Mouse (Mus musculus): ENCODE measurements at regions not wholly inside any gene's neighbourhood (a gene's known extent, or its start where the extent isn't known, plus 50 kb on each side); places are given as distances from the start of the nearest gene placed in this dataset.

- DNase-seq (ENCODE audit: low read depth, low spot score), result no peak
These were observed 272.6 kb downstream of the Rwdd3 start for GRCm38 (mm10) chr3:120898931-120899330.

GRCm38 (mm10) chr3:120898258-120898657 lies 273.2 kb downstream of the Rwdd3 start:
- DNase-seq (ENCODE audit: low read depth, low spot score), result no peak

- DNase-seq (ENCODE audit: low read depth, low spot score), result no peak
These were observed 273.7 kb downstream of the Rwdd3 start for GRCm38 (mm10) chr3:120897758-120898157.

- DNase-seq (ENCODE audit: low read depth, low spot score), result no peak
These were observed 274.3 kb downstream of the Rwdd3 start for GRCm38 (mm10) chr3:120897221-120897620.

- DNase-seq (ENCODE audit: low read depth, low spot score), result no peak
These were observed 285.2 kb downstream of the Rwdd3 start for GRCm38 (mm10) chr3:120886063-120886841.

GRCm38 (mm10) chr3:120885401-120885800 lies 286.1 kb downstream of the Rwdd3 start:
- no peak for DNase-seq (ENCODE audit: low read depth, low spot score)

- DNase-seq (ENCODE audit: low read depth, low spot score), result no peak
These were observed 287.3 kb downstream of the Rwdd3 start for GRCm38 (mm10) chr3:120884189-120884588.

- DNase-seq (ENCODE audit: low read depth, low spot score), result no peak
These were observed 287.8 kb downstream of the Rwdd3 start for GRCm38 (mm10) chr3:120883650-120884049.

GRCm38 (mm10) chr3:120879409-120879808 lies 292.1 kb downstream of the Rwdd3 start:
- DNase-seq (ENCODE audit: low read depth, low spot score), result no peak

- DNase-seq (ENCODE audit: low read depth, low spot score), result no peak
These were observed 295.8 kb downstream of the Rwdd3 start for GRCm38 (mm10) chr3:120875740-120876139.

GRCm38 (mm10) chr3:120865036-120865435 lies 306.5 kb downstream of the Rwdd3 start:
- no peak for DNase-seq (ENCODE audit: low read depth, low spot score)

GRCm38 (mm10) chr3:120861641-120862040 lies 309.9 kb downstream of the Rwdd3 start:
- no peak for DNase-seq (ENCODE audit: low read depth, low spot score)

- no peak for DNase-seq (ENCODE audit: low read depth, low spot score)
These were observed 313.2 kb downstream of the Rwdd3 start for GRCm38 (mm10) chr3:120858281-120858680.

- no peak for DNase-seq (ENCODE audit: low read depth, low spot score)
These were observed 317.2 kb downstream of the Rwdd3 start for GRCm38 (mm10) chr3:120854322-120854721.

GRCm38 (mm10) chr3:120843623-120844022 lies 327.9 kb downstream of the Rwdd3 start:
- no peak for DNase-seq (ENCODE audit: low read depth, low spot score)

- no peak for DNase-seq (ENCODE audit: low read depth, low spot score)
These were observed 348.0 kb downstream of the Rwdd3 start for GRCm38 (mm10) chr3:120823536-120823935.

- no peak for DNase-seq (ENCODE audit: low read depth, low spot score)
These were observed 359.6 kb downstream of the Rwdd3 start for GRCm38 (mm10) chr3:120811901-120812300.

- no peak for DNase-seq (ENCODE audit: low read depth, low spot score)
These were observed 361.0 kb downstream of the Rwdd3 start for GRCm38 (mm10) chr3:120810527-120810926.

- DNase-seq (ENCODE audit: low read depth, low spot score), result no peak
These were observed 361.4 kb downstream of the Rwdd3 start for GRCm38 (mm10) chr3:120810048-120810447.

GRCm38 (mm10) chr3:120786659-120787058 lies 384.8 kb downstream of the Rwdd3 start:
- DNase-seq (ENCODE audit: low read depth, low spot score), result no peak

GRCm38 (mm10) chr3:120781486-120781885 lies 390.0 kb downstream of the Rwdd3 start:
- DNase-seq (ENCODE audit: low read depth, low spot score), result no peak

GRCm38 (mm10) chr3:120779091-120779490 lies 392.4 kb downstream of the Rwdd3 start:
- no peak for DNase-seq (ENCODE audit: low read depth, low spot score)

- DNase-seq (ENCODE audit: low read depth, low spot score), result no peak
These were observed 396.5 kb downstream of the Rwdd3 start for GRCm38 (mm10) chr3:120774951-120775350.

GRCm38 (mm10) chr3:120761681-120762080 lies 409.8 kb downstream of the Rwdd3 start:
- no peak for DNase-seq (ENCODE audit: low read depth, low spot score)
